Mouse (Mus musculus) heart, adult 11 months (tissue): Measurements from ENCODE around the gene Smagp.
"Not testable (repeated sequence)": the region's sequence is repeated elsewhere in the genome, so short reads cannot be mapped to it uniquely, and the experiment has no call there.

ENCODE experiments used
- DNase-seq: peaks from one replicate; pipeline ENCODE4 v3.0.0; 2022

Smagp gene

GRCm38 (mm10) chr15:100622164-100622563 is 14.6 kb downstream of the Smagp start:
- DNase-seq = peak; percentile 96

DNA sequence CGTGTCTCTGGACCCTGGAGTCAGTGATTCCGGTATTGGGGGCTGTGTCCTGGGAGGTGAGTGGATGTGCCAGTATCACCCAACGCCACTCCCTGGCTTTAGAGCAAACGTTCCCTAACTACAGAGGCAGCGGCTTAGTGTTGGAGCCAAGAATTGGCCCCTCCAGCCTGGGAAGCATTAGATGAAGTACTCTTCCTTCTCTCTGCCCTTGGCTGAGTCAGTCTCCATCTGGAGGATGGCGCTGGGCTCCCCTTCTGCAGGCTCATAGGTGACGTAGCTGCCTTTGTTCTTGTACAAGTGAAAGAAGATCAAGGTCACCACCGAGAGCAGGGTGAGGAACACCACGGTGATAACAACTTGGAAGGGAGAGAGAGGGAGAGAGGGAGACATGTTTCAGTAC is 15.1 kb downstream of the Smagp start:
- peak; percentile 93 for DNase-seq

- DNase-seq = no peak
Observed at GRCm38 (mm10) chr15:100619200-100619599, 17.5 kb downstream of the Smagp start.

- no peak for DNase-seq
Observed at GRCm38 (mm10) chr15:100616221-100616620, 20.5 kb downstream of the Smagp start.

- peak; percentile 99 for DNase-seq
Observed at GRCm38 (mm10) chr15:100615825-100616220, 20.9 kb downstream of the Smagp start.

DNA sequence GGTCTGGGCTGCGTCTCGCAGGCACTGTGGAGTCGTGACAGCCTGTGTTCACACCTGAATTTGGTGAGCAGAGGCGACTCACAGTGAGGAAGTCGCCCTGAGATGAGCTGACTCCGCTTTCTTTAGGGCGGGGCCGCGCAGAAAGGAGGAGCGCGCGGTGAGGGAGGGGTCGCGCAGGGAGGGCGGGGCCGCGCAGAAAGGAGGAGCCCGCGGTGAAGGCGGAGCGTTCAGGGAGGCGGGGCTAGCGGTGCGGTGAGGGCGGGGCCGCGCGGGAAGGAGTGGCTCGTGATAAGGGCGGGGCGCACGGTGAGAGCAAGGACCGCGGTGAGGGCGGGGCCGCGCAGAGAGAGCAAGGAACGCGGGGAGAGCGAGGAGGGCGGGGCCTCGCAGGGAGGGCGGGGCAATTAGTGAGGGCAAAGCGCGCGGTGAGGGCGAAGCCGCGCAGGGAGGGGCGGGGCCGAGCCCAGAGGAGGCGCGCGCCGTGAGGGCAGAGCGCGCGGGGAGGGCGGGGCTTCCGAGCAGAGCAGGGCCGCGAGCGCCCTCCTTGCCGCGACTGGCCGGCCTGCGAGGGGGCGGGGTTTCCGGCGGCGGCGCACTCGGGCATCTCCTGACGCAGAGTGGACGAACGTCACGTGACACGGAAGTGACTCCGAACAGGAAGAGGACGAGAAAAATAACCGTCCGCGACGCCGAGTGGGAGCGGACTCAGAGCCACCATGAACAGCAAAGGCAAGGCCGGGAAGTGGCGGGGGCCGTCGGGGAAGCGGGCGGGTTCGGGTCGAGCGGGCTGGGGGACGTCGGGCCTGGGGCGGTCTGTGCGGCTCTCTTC is 21.5 kb downstream of the Smagp start, which contains the start of gene Dazap2:
Gene Dazap2, plus strand, starts transcription at position 354 of the 829 bp plus-strand sequence.
- peak; percentile 100 for DNase-seq

GRCm38 (mm10) chr15:100614218-100614995 is 22.3 kb downstream of the Smagp start:
- no peak for DNase-seq

GRCm38 (mm10) chr15:100613584-100613983 is 23.2 kb downstream of the Smagp start:
- DNase-seq = peak; percentile 97

GRCm38 (mm10) chr15:100612432-100612831 is 24.3 kb downstream of the Smagp start:
- DNase-seq = no peak

- no peak for DNase-seq
Observed at GRCm38 (mm10) chr15:100611951-100612350, 24.8 kb downstream of the Smagp start.

GRCm38 (mm10) chr15:100606677-100607076 is 30.1 kb downstream of the Smagp start:
- not testable (repeated sequence) for DNase-seq

- no peak for DNase-seq
Observed at GRCm38 (mm10) chr15:100601669-100602068, 35.1 kb downstream of the Smagp start.

- DNase-seq = no peak
Observed at GRCm38 (mm10) chr15:100600696-100601272, 36.0 kb downstream of the Smagp start.

GRCm38 (mm10) chr15:100600047-100600695 is 36.6 kb downstream of the Smagp start:
- peak; percentile 98 for DNase-seq

DNA sequence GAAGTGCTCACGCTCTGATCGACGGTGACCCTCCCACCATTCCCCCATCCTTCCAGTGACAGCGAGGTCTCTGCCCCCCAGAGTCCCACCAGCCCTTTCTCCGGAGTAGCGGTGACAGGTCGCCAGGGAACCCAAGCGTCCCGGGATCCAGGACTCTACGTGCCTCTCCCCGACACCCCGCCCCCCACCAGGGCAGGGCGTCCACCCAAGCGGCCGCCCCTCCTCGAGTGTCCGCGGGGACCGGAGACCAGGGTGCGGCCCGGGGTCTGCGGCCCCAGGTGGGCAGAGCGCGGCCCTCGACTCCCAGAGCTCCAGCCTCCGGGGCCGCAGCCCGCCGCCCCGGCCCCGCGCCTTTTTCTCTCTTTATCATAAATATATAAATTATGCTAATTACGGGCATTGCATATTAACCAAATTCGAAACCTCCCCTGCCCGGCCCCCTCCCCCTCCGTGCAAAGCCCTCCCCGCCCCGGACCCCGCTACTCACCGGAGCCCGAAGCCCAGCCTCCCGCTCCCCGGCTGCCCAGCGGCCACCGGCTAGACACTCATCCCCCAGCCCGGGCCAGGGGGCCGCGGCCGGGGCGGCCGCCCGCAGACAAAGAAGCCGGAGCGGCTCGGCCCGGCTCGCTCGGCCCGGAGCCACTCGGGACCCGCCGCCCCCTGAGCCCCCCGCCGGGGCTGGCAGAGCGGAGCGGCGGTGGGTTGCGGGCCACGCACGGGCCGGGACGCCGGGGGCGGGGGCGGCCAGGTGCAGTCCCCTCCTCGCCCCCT is 37.3 kb downstream of the Smagp start, which contains the start of gene Pou6f1:
Gene Pou6f1, minus strand, starts transcription at position 709 of the 771 bp plus-strand sequence.
- peak; percentile 98 for DNase-seq

GRCm38 (mm10) chr15:100598883-100599275 is 37.9 kb downstream of the Smagp start:
- peak; percentile 97 for DNase-seq

DNA sequence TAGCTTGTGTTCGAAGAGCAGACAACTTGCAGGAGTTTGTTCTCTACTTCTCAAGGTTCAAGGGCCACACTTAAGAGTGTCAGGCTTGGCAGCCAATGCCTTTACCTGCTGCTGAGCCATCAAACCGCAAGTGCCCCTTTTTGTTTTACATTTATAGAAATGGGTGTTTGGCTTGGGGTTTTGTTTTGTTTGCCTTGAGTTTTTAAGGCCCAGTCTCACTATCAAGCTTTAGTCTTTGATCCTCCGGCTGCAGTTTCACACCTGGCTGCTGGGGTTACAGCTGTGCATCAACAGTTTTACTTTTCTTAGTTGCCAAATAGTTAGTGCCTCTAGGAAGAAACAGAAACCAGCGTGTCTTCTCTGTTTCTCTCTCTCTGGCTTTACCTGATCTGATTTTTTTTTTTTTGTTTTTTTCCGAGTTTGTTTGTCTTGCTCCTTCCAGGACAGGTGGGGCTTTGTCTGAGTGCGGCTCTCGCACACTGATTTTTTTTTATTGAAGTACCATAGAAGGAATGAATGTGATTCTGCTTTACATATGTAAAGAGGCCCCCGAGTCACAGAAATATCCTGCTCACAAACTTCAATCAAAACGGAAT is 38.4 kb downstream of the Smagp start:
- no peak for DNase-seq

DNA sequence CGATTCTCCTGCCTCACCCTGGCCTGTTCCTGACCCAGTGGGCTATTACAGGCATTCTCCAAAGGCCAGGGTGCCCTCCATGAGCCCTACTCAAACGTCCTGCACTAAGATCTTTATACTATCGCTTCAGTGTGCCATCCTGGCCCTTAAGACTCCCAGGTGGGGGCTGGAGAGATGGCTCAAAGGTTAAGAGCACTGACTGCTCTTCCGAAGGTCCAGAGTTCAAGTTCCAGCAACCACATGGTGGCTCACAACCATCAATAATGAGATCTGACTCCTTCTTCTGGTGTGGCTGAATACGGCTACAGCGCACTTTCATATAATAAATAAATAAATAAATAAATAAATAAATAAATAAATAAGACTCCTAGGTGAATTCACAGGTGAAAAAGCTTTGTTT is 43.9 kb downstream of the Smagp start:
- DNase-seq = no peak

- peak; percentile 90 for DNase-seq
Observed at GRCm38 (mm10) chr15:100590436-100590835, 46.3 kb downstream of the Smagp start.

DNA sequence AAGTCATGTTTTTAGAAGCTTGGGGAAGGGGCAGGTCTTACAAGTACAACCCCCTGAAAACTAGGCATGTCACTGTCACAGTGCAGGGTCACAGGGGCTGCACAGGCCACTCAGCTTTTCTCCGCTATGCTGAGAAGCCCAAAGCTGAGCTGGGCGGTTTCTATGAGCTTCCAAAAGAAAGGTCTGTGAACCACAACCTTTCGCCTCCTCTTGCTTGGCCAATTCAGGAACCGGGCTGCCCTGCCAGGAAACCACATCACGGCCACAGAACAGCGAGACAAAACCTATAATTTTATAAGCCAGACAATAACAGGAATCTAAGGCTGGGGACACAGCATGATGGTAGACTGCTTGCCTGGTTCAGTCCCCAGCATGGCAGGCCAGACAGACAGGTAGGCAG is 48.4 kb downstream of the Smagp start:
- no peak for DNase-seq

DNA sequence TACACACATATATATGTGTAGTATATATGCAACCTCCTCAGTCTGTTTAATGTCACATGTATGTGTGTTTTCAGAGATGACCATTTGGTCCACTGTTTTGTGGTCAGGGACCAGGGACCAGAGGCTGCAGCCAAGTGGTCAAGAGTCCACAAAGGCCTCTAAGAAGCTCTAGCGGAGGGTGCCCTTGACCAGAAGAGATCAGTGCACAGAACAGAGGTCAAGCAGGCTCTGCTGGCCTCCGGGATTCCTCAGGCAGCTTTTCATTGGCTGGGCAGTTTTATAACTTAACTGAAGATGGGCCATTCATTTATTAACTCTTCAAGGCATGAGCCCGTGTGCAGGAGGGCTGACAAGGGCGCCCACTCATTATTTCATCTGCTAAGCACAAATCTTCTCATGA is 49.6 kb downstream of the Smagp start:
- no peak for DNase-seq

- DNase-seq = no peak
Observed at GRCm38 (mm10) chr15:100585931-100586330, 50.8 kb downstream of the Smagp start.
